Mouse (Mus musculus) heart, embryonic 10.5 days (tissue): ENCODE data around the gene Prlr. TPM values are rescaled to one million over a fixed set of nuclear protein-coding genes. Genes with fewer than 3 reads are reported as not detected.

Experiments used
- DNase-seq: peaks from one replicate; pipeline ENCODE4 v3.0.0-alpha.2; 2017; ENCODE audit warnings: low spot score
- H3K27ac ChIP-seq: fragments of 300-500 bp; sonication (generic); 2 replicates; pipeline ENCODE4 v1.5.1; 2016; ENCODE audit warnings: mild to moderate bottlenecking
- H3K27me3 ChIP-seq: fragments of 300-500 bp; sonication (generic); 2 replicates; pipeline ENCODE4 v1.6.1; 2016; ENCODE audit warnings: mild to moderate bottlenecking; ENCODE audit not compliant: poor library complexity, insufficient read depth, severe bottlenecking
- H3K36me3 ChIP-seq: fragments of 300-500 bp; sonication (generic); 2 replicates; pipeline ENCODE4 v1.6.1; 2016; ENCODE audit warnings: mild to moderate bottlenecking, moderate library complexity
- H3K4me1 ChIP-seq: fragments of 300-500 bp; sonication (generic); 2 replicates; pipeline ENCODE4 v1.6.1; 2016; ENCODE audit warnings: mild to moderate bottlenecking
- H3K4me3 ChIP-seq: fragments of 300-500 bp; sonication (generic); 2 replicates; pipeline ENCODE4 v1.5.1; 2016; ENCODE audit warnings: mild to moderate bottlenecking, moderate library complexity
- H3K9me3 ChIP-seq: fragments of 300-500 bp; sonication (generic); 2 replicates; pipeline ENCODE4 v1.6.1; 2016; ENCODE audit warnings: mild to moderate bottlenecking, moderate library complexity
- WGBS: fragments of 180-500 bp; shearing (Covaris S2); methylation state at CpG from one replicate; pipeline ENCODE4 v1.1.7; 2016; 5-methylcytosine and 5-hydroxymethylcytosine counted together
- polyA plus RNA-seq: library from polyadenylated mRNA; unstranded; fragments of >200 nt; fragmentation: Nextera tagmentation; extraction: Ambion mirVana; gene quantifications from 2 replicates; pipeline ENCODE4 v1.2.1, GENCODE M21; 2016

Gene Prlr
- polyA plus RNA-seq, 1 experiment from 2014 or later: 0.68 TPM

DNA sequence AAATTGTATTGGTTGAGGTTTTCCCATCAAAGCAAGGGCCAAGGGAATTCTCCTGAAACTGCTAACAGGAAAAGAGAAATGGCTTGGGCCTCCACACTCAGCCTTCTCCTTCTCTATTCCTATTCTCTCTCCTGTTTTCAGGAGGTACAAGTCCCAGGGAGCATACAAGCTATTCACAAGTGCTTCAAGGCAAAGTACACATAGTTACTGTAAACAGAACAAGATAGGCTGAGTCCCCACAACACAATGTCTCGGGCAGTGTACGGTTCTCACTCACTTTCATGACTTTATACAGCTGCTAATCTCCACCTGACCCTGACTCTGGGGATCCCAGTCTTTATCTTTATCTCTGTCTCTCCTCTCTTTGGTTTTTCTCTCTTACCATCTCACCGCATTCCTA, 198.4 kb downstream of the Prlr start:
- WGBS: 27% methylated on average over 3 of the region's 3 CpGs
- H3K4me3 ChIP-seq: no peak overlapping the region
- no peak overlapping the region for H3K27ac ChIP-seq
- no peak for DNase-seq
- no peaks in the 10 kb centered on the region for H3K27me3 ChIP-seq
- H3K36me3 ChIP-seq: no peaks in the 10 kb centered on the region
- H3K9me3 ChIP-seq: no peaks in the 10 kb centered on the region
- H3K4me1 ChIP-seq: peaks cover 8% of the 10 kb centered on the region

- Histone ChIP-seq H3K27me3 (no peaks in the 10 kb centered on the region), H3K4me1 (peaks cover 8% of the 10 kb centered on the region), H3K9me3 (no peaks in the 10 kb centered on the region), H3K4me3 (no peak overlapping the region), H3K27ac (no peak overlapping the region), H3K36me3 (no peaks in the 10 kb centered on the region)
- WGBS: 85% methylated on average over 4 of the region's 4 CpGs
- no peak for DNase-seq
These were observed 201.4 kb downstream of the Prlr start for GRCm38 (mm10) chr15:10378338-10378959.

DNA sequence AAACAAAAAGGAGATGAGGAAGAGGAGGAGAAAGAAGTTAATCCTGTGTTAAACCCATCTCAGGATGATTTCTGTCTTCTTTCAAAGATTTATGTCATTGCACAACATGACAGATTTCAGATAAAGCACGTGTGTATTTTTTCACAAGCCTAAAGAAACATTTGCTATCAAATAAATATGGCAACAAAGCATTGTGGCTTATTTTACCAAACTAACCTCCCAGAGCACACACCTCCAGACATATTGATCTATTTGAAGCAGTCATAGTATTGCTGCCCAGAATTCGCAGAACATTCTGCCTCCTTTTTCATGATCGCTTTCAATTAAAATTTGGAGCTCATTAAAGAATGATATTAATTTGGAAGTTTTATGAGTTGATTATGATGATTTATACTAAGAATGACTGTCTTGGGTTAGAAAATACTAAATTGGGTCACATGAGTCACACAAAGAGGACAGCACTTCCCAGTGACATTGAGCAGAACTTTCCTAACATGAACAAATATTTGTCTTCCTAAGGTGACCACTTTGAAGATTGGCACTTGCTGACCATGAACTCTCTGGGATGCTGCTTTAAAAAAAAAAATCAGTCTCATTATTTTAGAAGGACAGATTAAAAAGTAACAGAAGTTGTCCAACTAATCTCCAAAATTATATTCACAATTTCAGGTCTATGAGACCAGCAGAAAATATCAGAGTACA, 202.9 kb downstream of the Prlr start:
- no peak overlapping the region for H3K27ac ChIP-seq
- no peak overlapping the region for H3K4me3 ChIP-seq
- peaks cover 8% of the 10 kb centered on the region for H3K4me1 ChIP-seq
- H3K9me3 ChIP-seq: no peaks in the 10 kb centered on the region
- DNase-seq: no peak
- H3K36me3 ChIP-seq: no peaks in the 10 kb centered on the region
- H3K27me3 ChIP-seq: no peaks in the 10 kb centered on the region
- WGBS: 85% methylated on average over 3 of the region's 3 CpGs

GRCm38 (mm10) chr15:10387263-10387662, 210.2 kb downstream of the Prlr start:
- Histone ChIP-seq H3K36me3 (no peaks in the 10 kb centered on the region), H3K4me3 (no peak overlapping the region), H3K27me3 (0 out of 2 replicates have a peak, but pooled peaks cover 6% of the 10 kb centered on the region), H3K9me3 (no peaks in the 10 kb centered on the region), H3K4me1 (peaks cover 4% of the 10 kb centered on the region; the same call in 1 of the 2 replicates), H3K27ac (no peak overlapping the region)
- 81% methylated on average over 2 of the region's 2 CpGs for WGBS
- no peak for DNase-seq

Other genes starting within 250 kb of the Prlr start
- gene Gm21973, start 148.1 kb downstream of the Prlr start, polyA plus RNA-seq: not detected in 2 replicates
- gene Agxt2, start 181.3 kb downstream of the Prlr start, polyA plus RNA-seq: 0.40 TPM in 1 of 2 replicates, not detected in the other